Mouse (Mus musculus): ENCODE data around the gene Zfp64. TPM values are rescaled to one million over a fixed set of nuclear protein-coding genes. Genes with fewer than 3 reads are reported as not detected.

The Zfp64 gene
- polyA plus RNA-seq, 1 experiment from 2014 or later: 48.3 TPM

- no peaks in the 10 kb centered on the region for H3K4me1 ChIP-seq
- H3K4me3 ChIP-seq: no peak overlapping the region
- H3K9me3 ChIP-seq: peaks cover 7% of the 10 kb centered on the region
- WGBS: 90% methylated on average over 20 of the region's 20 CpGs
- H3K4me2 ChIP-seq (replicated peaks): no peak overlapping the region
- H3K36me3 ChIP-seq: no peaks in the 10 kb centered on the region
- H3K9ac ChIP-seq: no peak overlapping the region
- no peak overlapping the region for H3K27ac ChIP-seq
- H3K27me3 ChIP-seq: no peaks in the 10 kb centered on the region
- no peak for ATAC-seq (ENCODE audit: insufficient number of reproducible peaks, insufficient read depth, low FRiP score, low TSS enrichment)
These were observed 14.7 kb upstream of the Zfp64 start for GRCm38 (mm10) chr2:168970131-168970530.

- Histone ChIP-seq H3K9ac (no peak overlapping the region), H3K4me1 (no peaks in the 10 kb centered on the region), H3K27me3 (no peaks in the 10 kb centered on the region), H3K27ac (no peak overlapping the region), H3K36me3 (no peaks in the 10 kb centered on the region), H3K9me3 (peaks cover 14% of the 10 kb centered on the region), H3K4me2 (replicated peaks) (no peak overlapping the region), H3K4me3 (no peak overlapping the region)
- ATAC-seq (ENCODE audit: insufficient number of reproducible peaks, insufficient read depth, low FRiP score, low TSS enrichment): no peak
- WGBS: 81% methylated on average over 12 of the region's 12 CpGs
These were observed 12.9 kb upstream of the Zfp64 start for GRCm38 (mm10) chr2:168968136-168968925.

GRCm38 (mm10) chr2:168966525-168966924 lies 11.1 kb upstream of the Zfp64 start:
- 82% methylated on average over 6 of the region's 6 CpGs for WGBS
- Histone ChIP-seq H3K4me1 (no peaks in the 10 kb centered on the region), H3K27ac (no peak overlapping the region), H3K9me3 (peaks cover 14% of the 10 kb centered on the region), H3K9ac (no peak overlapping the region), H3K27me3 (no peaks in the 10 kb centered on the region), H3K36me3 (no peaks in the 10 kb centered on the region), H3K4me2 (replicated peaks) (no peak overlapping the region), H3K4me3 (no peak overlapping the region)
- ATAC-seq (ENCODE audit: insufficient number of reproducible peaks, insufficient read depth, low FRiP score, low TSS enrichment): no peak

- H3K36me3 ChIP-seq: no peaks in the 10 kb centered on the region
- H3K9ac ChIP-seq: no peak overlapping the region
- H3K4me1 ChIP-seq: no peaks in the 10 kb centered on the region
- no peak overlapping the region for H3K4me3 ChIP-seq
- no peak overlapping the region for H3K27ac ChIP-seq
- H3K9me3 ChIP-seq: peaks cover 14% of the 10 kb centered on the region
- ATAC-seq (ENCODE audit: insufficient number of reproducible peaks, insufficient read depth, low FRiP score, low TSS enrichment): no peak
- 93% methylated on average over 5 of the region's 5 CpGs for WGBS
- H3K27me3 ChIP-seq: no peaks in the 10 kb centered on the region
- H3K4me2 ChIP-seq (replicated peaks): no peak overlapping the region
These were observed 9.5 kb upstream of the Zfp64 start for GRCm38 (mm10) chr2:168964849-168965248.

DNA sequence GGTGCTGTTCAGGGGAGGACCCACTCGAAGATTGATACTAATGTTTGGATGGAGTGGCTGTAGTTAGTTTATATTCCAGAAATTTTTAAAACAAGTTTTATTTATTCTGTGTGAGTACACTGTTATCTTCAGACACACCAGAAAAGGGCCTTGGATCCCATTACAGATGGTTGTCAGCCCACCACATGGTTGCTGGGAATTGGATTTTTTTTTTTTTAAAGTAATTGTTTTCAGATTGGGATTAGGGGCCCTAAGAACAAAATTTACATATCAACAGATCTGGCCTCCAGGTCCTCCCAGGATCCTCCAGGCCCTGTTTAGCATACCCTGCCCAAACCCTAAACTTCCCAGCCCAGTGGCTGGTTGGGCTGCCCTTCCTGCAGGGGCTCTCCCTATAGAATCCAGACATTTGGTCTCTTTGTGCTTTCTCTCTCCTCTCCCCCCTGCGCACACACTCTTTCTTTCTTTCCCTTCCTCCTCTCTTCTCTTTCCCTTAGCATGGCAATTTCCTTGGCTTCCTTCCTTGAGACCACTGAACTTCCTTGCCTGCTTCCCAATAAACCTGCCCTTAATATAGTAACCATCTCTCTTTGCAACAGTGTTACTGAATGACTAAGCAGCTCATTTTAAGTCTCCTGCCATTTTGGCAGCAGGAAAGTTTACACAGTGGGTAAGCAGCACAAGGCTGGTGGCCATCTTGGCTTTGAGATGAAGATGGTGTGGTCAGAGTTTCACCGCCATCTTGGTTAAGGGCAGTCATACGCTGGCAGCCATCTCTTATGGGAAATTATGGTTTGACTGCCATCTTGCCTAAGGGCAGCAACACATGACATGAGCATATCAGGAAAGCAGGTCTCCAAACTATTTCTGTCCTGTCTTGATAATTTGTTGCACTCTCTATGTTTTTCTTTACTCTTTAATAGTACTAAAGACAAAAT lies 6.6 kb upstream of the Zfp64 start:
- Histone ChIP-seq H3K9ac (no peak overlapping the region), H3K27me3 (no peaks in the 10 kb centered on the region), H3K4me1 (no peaks in the 10 kb centered on the region), H3K4me2 (replicated peaks) (no peak overlapping the region), H3K9me3 (peaks cover 14% of the 10 kb centered on the region), H3K27ac (no peak overlapping the region), H3K4me3 (no peak overlapping the region), H3K36me3 (no peaks in the 10 kb centered on the region)
- 88% methylated on average over 4 of the region's 4 CpGs for WGBS
- no peak for ATAC-seq (ENCODE audit: insufficient number of reproducible peaks, insufficient read depth, low FRiP score, low TSS enrichment)

DNA sequence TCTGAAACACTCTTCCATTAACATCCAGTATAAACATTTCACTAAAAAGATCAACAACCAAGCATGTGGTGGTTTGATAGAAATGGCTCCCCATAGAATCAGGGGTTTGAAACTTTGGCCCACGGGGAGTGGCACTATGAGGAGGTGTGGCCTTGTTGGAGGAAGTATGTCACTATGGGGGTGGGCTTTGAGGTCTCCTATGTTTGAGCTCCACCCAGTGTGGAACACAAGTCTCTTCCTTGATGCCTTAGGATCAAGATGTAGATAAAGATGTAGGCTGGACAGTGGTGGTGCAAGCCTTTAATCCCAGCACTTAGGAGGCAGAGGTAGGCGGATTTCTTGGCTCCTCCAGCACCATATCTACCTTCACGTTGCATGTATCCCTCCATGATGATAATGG lies 5.4 kb upstream of the Zfp64 start:
- H3K9ac ChIP-seq: no peak overlapping the region
- no peaks in the 10 kb centered on the region for H3K27me3 ChIP-seq
- peaks cover 13% of the 10 kb centered on the region for H3K9me3 ChIP-seq
- WGBS: 92% methylated on average over 3 of the region's 3 CpGs
- H3K36me3 ChIP-seq: no peaks in the 10 kb centered on the region
- ATAC-seq (ENCODE audit: insufficient number of reproducible peaks, insufficient read depth, low FRiP score, low TSS enrichment): no peak
- peaks cover under 1% of the 10 kb centered on the region; the same call in 1 of the 2 replicates for H3K4me1 ChIP-seq
- no peak overlapping the region for H3K4me2 ChIP-seq (replicated peaks)
- H3K27ac ChIP-seq: no peak overlapping the region
- H3K4me3 ChIP-seq: no peak overlapping the region

DNA sequence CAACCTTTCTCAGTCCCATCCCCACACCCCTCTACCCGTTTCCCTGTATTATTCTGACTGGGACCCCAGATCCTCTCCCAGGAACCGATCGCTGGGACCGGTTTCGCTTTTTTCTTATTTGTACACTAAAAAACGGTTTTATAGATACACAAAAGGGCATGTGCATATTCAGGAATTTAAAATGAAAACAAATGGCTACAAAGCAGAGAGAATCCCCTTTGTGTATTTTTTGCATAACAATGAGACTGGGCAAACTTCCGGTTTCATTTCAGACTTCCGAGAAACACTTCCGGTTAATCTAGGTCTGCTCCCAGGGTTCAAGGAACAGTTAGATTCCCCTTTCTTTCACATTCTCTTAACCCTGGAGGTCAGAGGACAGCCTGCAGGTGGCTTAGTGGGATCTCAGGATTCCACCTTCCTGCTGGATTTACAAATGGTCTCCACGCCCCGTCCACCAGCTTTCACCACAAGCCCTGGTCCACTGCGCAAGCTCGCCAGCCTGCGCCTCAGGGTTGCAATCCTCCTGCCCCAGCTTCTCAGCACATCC lies 4.0 kb upstream of the Zfp64 start:
- 81% methylated on average over 14 of the region's 14 CpGs for WGBS
- Histone ChIP-seq H3K9ac (no peak overlapping the region), H3K27me3 (no peaks in the 10 kb centered on the region), H3K4me3 (no peak overlapping the region), H3K27ac (no peak overlapping the region), H3K4me1 (peaks cover 4% of the 10 kb centered on the region), H3K36me3 (no peaks in the 10 kb centered on the region), H3K4me2 (replicated peaks) (no peak overlapping the region), H3K9me3 (peaks cover 5% of the 10 kb centered on the region; the same call in 1 of the 2 replicates)
- no peak for ATAC-seq (ENCODE audit: insufficient number of reproducible peaks, insufficient read depth, low FRiP score, low TSS enrichment)

DNA sequence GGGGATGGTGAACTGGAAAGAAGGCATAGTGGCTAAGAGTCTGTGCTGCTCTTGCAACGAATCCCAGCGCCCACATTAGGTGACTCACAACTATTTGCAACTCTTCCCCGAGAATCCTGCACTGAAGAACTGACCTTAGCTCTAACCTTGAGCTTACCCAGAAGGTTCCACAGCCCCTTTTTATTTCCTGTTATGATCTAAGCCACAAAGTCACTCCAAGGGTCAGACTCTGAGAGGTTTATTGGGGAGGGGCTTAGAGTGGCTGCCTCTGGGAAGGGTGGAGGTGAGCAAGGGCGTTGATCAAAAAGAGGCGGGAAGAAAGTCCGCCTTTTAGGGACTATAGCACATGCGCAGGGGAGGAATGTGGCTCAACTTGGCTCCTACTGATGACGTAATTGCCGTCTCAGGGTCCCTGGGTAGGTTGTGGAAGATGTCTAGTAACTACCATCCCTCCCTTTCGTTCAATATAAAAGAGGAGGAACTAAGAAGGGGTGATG lies 511 bp upstream of the Zfp64 start:
- no peaks in the 10 kb centered on the region for H3K27me3 ChIP-seq
- ATAC-seq (ENCODE audit: insufficient number of reproducible peaks, insufficient read depth, low FRiP score, low TSS enrichment): no peak
- 0 out of 2 replicates have a peak overlapping the region, but pooled peaks have one; percentile 93 for H3K9ac ChIP-seq
- H3K27ac ChIP-seq: peak overlapping the region; percentile 83
- H3K4me2 ChIP-seq (replicated peaks): peak overlapping the region; percentile 92
- H3K9me3 ChIP-seq: no peaks in the 10 kb centered on the region
- peaks cover 14% of the 10 kb centered on the region for H3K4me1 ChIP-seq
- peak overlapping the region; percentile 96 for H3K4me3 ChIP-seq
- H3K36me3 ChIP-seq: peaks cover 19% of the 10 kb centered on the region
- WGBS: 46% methylated on average over 10 of the region's 10 CpGs

DNA sequence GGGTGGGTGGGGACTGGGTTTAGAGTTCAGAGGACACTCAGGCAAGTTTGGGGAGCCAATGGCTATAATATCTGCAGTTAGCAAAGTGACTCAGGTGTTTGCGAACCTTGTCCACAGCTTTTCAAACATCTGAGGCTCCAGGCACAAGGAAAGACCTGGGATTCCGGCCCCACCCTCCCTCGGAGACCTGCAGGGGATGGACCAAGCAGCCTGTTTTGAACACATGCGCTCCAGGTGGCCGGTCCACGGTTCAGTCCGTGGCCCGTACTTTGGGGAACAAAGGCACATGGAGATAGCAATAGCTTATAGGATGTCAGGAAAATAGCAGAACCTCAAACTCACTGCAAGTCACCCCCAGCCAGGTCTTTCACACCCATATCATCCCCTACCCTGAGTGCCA lies 1.0 kb downstream of the Zfp64 start:
- H3K4me3 ChIP-seq: peak overlapping the region; percentile 96
- peak overlapping the region; percentile 92 for H3K4me2 ChIP-seq (replicated peaks)
- peaks cover 32% of the 10 kb centered on the region for H3K36me3 ChIP-seq
- H3K9ac ChIP-seq: peak overlapping the region; percentile 93
- no peaks in the 10 kb centered on the region for H3K27me3 ChIP-seq
- peaks cover 14% of the 10 kb centered on the region for H3K4me1 ChIP-seq
- no peak for ATAC-seq (ENCODE audit: insufficient number of reproducible peaks, insufficient read depth, low FRiP score, low TSS enrichment)
- no peak overlapping the region for H3K27ac ChIP-seq
- whole genome bisulfite sequencing: 7% methylated on average over 8 of the region's 8 CpGs
- H3K9me3 ChIP-seq: no peaks in the 10 kb centered on the region

GRCm38 (mm10) chr2:168948506-168948905 lies 6.9 kb downstream of the Zfp64 start:
- no peak overlapping the region for H3K4me3 ChIP-seq
- no peak overlapping the region for H3K4me2 ChIP-seq (replicated peaks)
- WGBS: 87% methylated on average over 6 of the region's 6 CpGs
- H3K36me3 ChIP-seq: peaks cover 81% of the 10 kb centered on the region
- no peaks in the 10 kb centered on the region for H3K27me3 ChIP-seq
- peaks cover under 1% of the 10 kb centered on the region; the same call in 1 of the 2 replicates for H3K4me1 ChIP-seq
- ATAC-seq (ENCODE audit: insufficient number of reproducible peaks, insufficient read depth, low FRiP score, low TSS enrichment): no peak
- no peak overlapping the region for H3K9ac ChIP-seq
- H3K27ac ChIP-seq: no peak overlapping the region
- H3K9me3 ChIP-seq: no peaks in the 10 kb centered on the region

DNA sequence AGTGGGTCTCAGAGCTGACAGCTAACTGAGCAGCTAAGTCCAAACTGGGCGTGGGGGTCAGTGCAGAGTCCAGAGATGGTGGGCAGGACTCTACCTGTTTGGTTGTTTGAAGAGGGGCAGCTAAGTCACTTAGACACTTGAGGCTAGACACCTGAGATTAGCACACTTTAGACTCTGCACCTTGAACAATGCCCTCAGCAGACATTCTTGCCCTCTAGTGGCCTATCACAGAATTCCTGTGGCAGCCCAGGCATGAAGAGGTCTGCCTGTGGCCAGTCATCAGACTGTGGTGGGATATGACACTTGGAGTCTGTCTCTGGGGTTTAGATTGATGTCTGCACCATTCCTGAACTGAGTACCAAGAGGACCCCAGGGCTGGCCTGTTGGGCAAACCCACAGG lies 7.7 kb downstream of the Zfp64 start:
- WGBS: 87% methylated on average over 1 of the region's 1 CpGs

More for the DNA sequence above, 7.7 kb downstream of the Zfp64 start:
- Histone ChIP-seq H3K36me3 (peaks cover 86% of the 10 kb centered on the region), H3K4me3 (no peak overlapping the region), H3K4me1 (no peaks in the 10 kb centered on the region), H3K4me2 (replicated peaks) (no peak overlapping the region), H3K9ac (no peak overlapping the region), H3K27me3 (no peaks in the 10 kb centered on the region), H3K9me3 (no peaks in the 10 kb centered on the region), H3K27ac (no peak overlapping the region)
- ATAC-seq (ENCODE audit: insufficient number of reproducible peaks, insufficient read depth, low FRiP score, low TSS enrichment): no peak
